Mouse (Mus musculus) C2C12 (cell line): Measurements from ENCODE around the gene Pik3ap1. TPM values are rescaled to one million over a fixed set of nuclear protein-coding genes. Genes with fewer than 3 reads are reported as not detected.

Experiments used
- H3K27me3 ChIP-seq: one replicate; pipeline ENCODE4 v1.6.1; 2011; ENCODE audit not compliant: control insufficient read depth, insufficient read depth, insufficient read length
- H3K36me3 ChIP-seq: one replicate; pipeline ENCODE4 v1.6.1; 2011; ENCODE audit not compliant: control insufficient read depth, insufficient read depth
- H3K4me3 ChIP-seq: one replicate; pipeline ENCODE4 v1.5.1; 2011; ENCODE audit warnings: mild to moderate bottlenecking, control low read depth; ENCODE audit not compliant: poor library complexity, insufficient read depth, severe bottlenecking
- H3K79me2 ChIP-seq: one replicate; pipeline ENCODE4 v1.6.1; 2011; ENCODE audit not compliant: control insufficient read depth, insufficient read depth
- H3K79me3 ChIP-seq: one replicate; pipeline ENCODE4 v1.6.1; 2011; ENCODE audit warnings: low read depth, control low read depth
- H3ac ChIP-seq: one replicate; pipeline ENCODE3; 2011; ENCODE audit warnings: low read depth; ENCODE audit not compliant: control insufficient read depth, insufficient read length
- CEBPB ChIP-seq: IDR thresholded peaks from one replicate; pipeline ENCODE4 v1.6.1; 2011; ENCODE audit warnings: low read depth, mild to moderate bottlenecking, control low read depth, moderate library complexity
- CTCF ChIP-seq: IDR thresholded peaks from one replicate; pipeline ENCODE4 v1.5.1; 2011; ENCODE audit not compliant: control insufficient read depth, insufficient read depth, insufficient read length
- FOSL1 ChIP-seq: IDR thresholded peaks from one replicate; pipeline ENCODE4 v1.8.0; 2011; ENCODE audit warnings: mild to moderate bottlenecking, low read length; ENCODE audit not compliant: poor library complexity, insufficient read depth, severe bottlenecking
- MAX ChIP-seq: IDR thresholded peaks from one replicate; pipeline ENCODE4 v1.6.1; 2011; ENCODE audit warnings: mild to moderate bottlenecking, control low read depth
- MYOD1 ChIP-seq: IDR thresholded peaks from one replicate; pipeline ENCODE4 v1.6.1; 2011; ENCODE audit warnings: low read depth; ENCODE audit not compliant: control insufficient read depth, insufficient read length
- MYOG ChIP-seq: IDR thresholded peaks from one replicate; pipeline ENCODE4 v1.6.1; 2011; ENCODE audit not compliant: control insufficient read depth, insufficient read length; ENCODE audit errors: extremely low read depth
- USF1 ChIP-seq: IDR thresholded peaks from one replicate; pipeline ENCODE4 v1.6.1; 2011; ENCODE audit warnings: low read depth, mild to moderate bottlenecking, control low read depth, moderate library complexity
- polyA plus RNA-seq: library from polyadenylated mRNA; unstranded; fragments of >200 nt; fragmentation: generic; extraction: Trizol; gene quantifications from one replicate; pipeline ENCODE4 v1.2.1, GENCODE M21; 2012; ENCODE audit warnings: missing spikeins

The Pik3ap1 gene
- polyA plus RNA-seq, 1 experiment: 0.01 TPM

GRCm38 (mm10) chr19:41290952-41291619 is 93.8 kb downstream of the Pik3ap1 start:
- no peaks in the 10 kb centered on the region for H3K79me2 ChIP-seq
- peaks cover 17% of the 10 kb centered on the region for H3K27me3 ChIP-seq
- H3K36me3 ChIP-seq: no peaks in the 10 kb centered on the region
- no peak overlapping the region for H3ac ChIP-seq
- TF ChIP-seq CEBPB (no peak), FOSL1 (no peak), CTCF (no peak), MYOG (no peak), MAX (no peak), MYOD1 (no peak), USF1 (no peak)
- H3K4me3 ChIP-seq: no peak overlapping the region
- H3K79me3 ChIP-seq: no peaks in the 10 kb centered on the region

GRCm38 (mm10) chr19:41288568-41288967 is 96.3 kb downstream of the Pik3ap1 start:
- Histone ChIP-seq H3K79me2 (no peaks in the 10 kb centered on the region), H3ac (no peak overlapping the region), H3K4me3 (no peak overlapping the region), H3K36me3 (no peaks in the 10 kb centered on the region), H3K79me3 (no peaks in the 10 kb centered on the region), H3K27me3 (peaks cover 20% of the 10 kb centered on the region)
- TF ChIP-seq FOSL1 (no peak), MYOG (no peak), CEBPB (no peak)

GRCm38 (mm10) chr19:41287224-41287623 is 97.7 kb downstream of the Pik3ap1 start:
- Histone ChIP-seq H3K79me3 (no peaks in the 10 kb centered on the region), H3K27me3 (peaks cover 20% of the 10 kb centered on the region)

DNA sequence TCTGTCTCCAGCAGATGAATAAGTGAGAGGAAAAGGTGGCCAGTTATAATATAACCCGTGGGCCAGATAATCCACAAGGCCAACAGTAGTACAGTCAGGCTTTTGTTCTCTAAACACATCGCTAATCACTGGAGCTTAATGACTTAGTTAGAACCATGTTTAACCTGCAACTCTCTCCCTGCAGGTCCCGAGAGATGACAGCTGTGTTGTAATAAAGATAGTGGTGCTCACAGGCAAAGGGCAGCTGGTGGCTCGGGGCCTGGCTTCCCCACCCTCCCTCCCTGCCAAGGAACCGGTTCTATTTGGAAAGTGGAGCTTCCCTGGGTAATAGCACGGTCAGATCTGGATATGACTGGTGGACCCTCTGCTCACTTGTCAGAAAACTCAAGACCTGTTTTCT is 100.4 kb downstream of the Pik3ap1 start:
- no peak overlapping the region for H3K4me3 ChIP-seq
- no peaks in the 10 kb centered on the region for H3K36me3 ChIP-seq
- H3K27me3 ChIP-seq: peaks cover 20% of the 10 kb centered on the region
- no peaks in the 10 kb centered on the region for H3K79me2 ChIP-seq
- no peaks in the 10 kb centered on the region for H3K79me3 ChIP-seq
- no peak for TF ChIP-seq MYOD1
- no peak for TF ChIP-seq MYOG
- no peak for TF ChIP-seq FOSL1
- no peak for TF ChIP-seq CTCF
- no peak for TF ChIP-seq MAX
- no peak for TF ChIP-seq USF1
- TF ChIP-seq CEBPB: no peak
- H3ac ChIP-seq: no peak overlapping the region

More at GRCm38 (mm10) chr19:41287224-41287623, 97.7 kb downstream of the Pik3ap1 start:
- TF ChIP-seq MAX (no peak), MYOD1 (no peak), USF1 (no peak), CTCF (no peak), MYOG (no peak), FOSL1 (no peak)
- H3K4me3 ChIP-seq: no peak overlapping the region
- H3K36me3 ChIP-seq: no peaks in the 10 kb centered on the region
- no peaks in the 10 kb centered on the region for H3K79me2 ChIP-seq
- no peak overlapping the region for H3ac ChIP-seq

DNA sequence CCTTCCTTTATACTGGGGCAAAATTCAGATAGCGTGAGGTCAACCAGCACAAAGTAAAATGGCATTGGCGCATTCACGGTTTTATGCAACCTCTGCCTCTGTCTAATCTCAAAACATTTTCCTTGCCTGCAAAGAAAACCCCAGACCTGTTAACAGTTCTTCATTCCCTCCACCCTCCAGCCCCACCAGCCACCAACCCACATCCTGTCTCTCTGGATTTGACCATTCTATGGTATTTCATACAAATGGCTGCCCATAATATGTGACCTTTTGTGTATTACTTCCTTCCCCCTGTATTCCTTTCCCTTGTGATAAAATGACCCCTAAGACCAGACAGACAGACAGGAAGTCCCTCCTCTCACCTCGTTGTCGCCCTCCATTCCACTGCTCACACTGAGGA is 102.2 kb downstream of the Pik3ap1 start:
- H3K79me2 ChIP-seq: no peaks in the 10 kb centered on the region
- TF ChIP-seq USF1 (no peak), FOSL1 (no peak), CEBPB (no peak), MYOD1 (no peak), MYOG (no peak), CTCF (no peak)
- H3K4me3 ChIP-seq: no peak overlapping the region
- H3K27me3 ChIP-seq: peaks cover 12% of the 10 kb centered on the region
- H3K79me3 ChIP-seq: no peaks in the 10 kb centered on the region
- no peak overlapping the region for H3ac ChIP-seq
- no peaks in the 10 kb centered on the region for H3K36me3 ChIP-seq

- Histone ChIP-seq H3K79me2 (no peaks in the 10 kb centered on the region), H3ac (no peak overlapping the region), H3K27me3 (peaks cover 8% of the 10 kb centered on the region), H3K36me3 (no peaks in the 10 kb centered on the region), H3K79me3 (no peaks in the 10 kb centered on the region), H3K4me3 (no peak overlapping the region)
- no peak for TF ChIP-seq MYOG
- TF ChIP-seq MAX: no peak
- TF ChIP-seq CTCF: no peak
- no peak for TF ChIP-seq MYOD1
- TF ChIP-seq CEBPB: no peak
- no peak for TF ChIP-seq FOSL1
- no peak for TF ChIP-seq USF1
Observed at GRCm38 (mm10) chr19:41282216-41282615, 102.7 kb downstream of the Pik3ap1 start.
